Mouse (Mus musculus) lung, adult 2 months (tissue): ENCODE data around the gene Add1. TPM values are rescaled to one million over a fixed set of nuclear protein-coding genes. Genes with fewer than 3 reads are reported as not detected.
"Not testable (repeated sequence)": the region's sequence is repeated elsewhere in the genome, so short reads cannot be mapped to it uniquely, and the experiment has no call there.

Source experiments
- DNase-seq: peaks from one replicate; pipeline ENCODE4 v3.0.0; 2022
- H3K4me1 ChIP-seq: fragments of 200-500 bp; 2 replicates; pipeline ENCODE4 v1.6.1; 2011; ENCODE audit warnings: low read length; ENCODE audit not compliant: control insufficient read depth, insufficient read depth
- H3K4me3 ChIP-seq: fragments of 200-500 bp; replicated peaks from 2 replicates; pipeline ENCODE3; 2011; ENCODE audit warnings: low read depth, mild to moderate bottlenecking, control low read depth, low read length; ENCODE audit errors: extremely low read depth
- CTCF ChIP-seq: fragments of 200-500 bp; IDR thresholded peaks from 2 replicates; pipeline ENCODE4 v1.5.1; 2011; ENCODE audit warnings: mild to moderate bottlenecking, low read length, control low read depth; ENCODE audit not compliant: insufficient read depth
- POLR2A ChIP-seq: fragments of 200-500 bp; IDR thresholded peaks from 2 replicates; pipeline ENCODE4 v1.6.1; 2011; ENCODE audit warnings: low read depth, mild to moderate bottlenecking, control low read depth, low read length, borderline replicate concordance; ENCODE audit errors: extremely low read depth
- WGBS: fragments of 180-500 bp; shearing (Covaris S2); methylation state at CpG from one replicate; pipeline ENCODE4 v1.1.7; 2018; 5-methylcytosine and 5-hydroxymethylcytosine counted together
- polyA plus RNA-seq: library from polyadenylated mRNA; depleted of rRNA; stranded (reverse); fragments of >200 nt; gene quantifications from 2 replicates; pipeline ENCODE4 v1.2.3, GENCODE M21; 2012

The Add1 gene
- polyA plus RNA-seq, 1 experiment, result 231 TPM

DNA sequence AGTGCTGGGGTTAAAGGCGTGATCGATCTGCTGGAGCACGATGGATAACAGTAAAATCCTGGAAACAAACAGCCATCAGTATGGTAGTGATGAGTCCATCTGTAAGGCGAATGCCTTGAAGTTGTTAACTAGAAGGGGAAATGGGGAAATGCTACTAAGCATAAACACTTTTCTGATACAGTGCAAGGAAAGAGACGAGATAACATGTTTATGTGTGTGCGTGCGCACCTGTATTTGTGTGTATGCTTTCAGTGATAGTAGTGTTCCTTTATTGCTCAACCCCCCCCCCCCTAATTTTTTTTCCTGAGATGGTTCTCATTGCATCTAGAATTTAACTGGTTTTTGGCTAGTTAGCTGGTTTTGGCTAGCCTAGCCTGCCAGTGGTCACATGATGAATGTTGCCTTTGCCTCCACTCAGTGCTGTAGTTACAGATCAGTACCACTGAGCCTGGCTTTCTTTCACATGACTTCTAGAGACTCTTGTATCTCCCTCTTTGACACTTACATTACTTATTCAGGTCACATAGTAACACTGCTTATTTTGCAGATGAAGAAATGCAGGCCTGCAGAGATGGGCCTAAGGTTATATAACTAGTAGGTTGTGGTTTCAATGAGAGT lies 4.7 kb downstream of the Add1 start:
- TF ChIP-seq CTCF (no peak), POLR2A (no peak)
- H3K4me1 ChIP-seq, result peaks cover 28% of the 10 kb centered on the region
- no peak for DNase-seq
- WGBS, result 90% methylated on average over 7 of the region's 7 CpGs
- H3K4me3 ChIP-seq, result no peak overlapping the region

DNA sequence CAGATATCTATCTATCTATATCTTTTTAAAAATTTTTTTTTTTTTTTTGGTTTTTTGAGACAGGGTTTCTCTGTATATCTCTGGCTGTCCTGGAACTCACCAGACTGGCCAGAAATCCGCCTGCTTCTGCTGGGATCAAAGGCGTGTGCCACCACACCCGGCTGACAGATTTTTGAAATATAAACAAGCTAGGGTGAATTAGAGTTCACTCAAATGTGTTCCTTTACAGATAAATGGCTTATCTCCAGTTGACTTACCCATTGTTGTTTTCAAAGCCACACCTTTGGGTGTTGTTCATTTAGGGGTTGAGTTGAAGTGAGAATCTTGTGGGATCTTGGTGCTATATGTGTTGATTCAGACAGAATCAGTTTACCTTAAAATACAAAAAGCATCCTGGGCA lies 5.9 kb downstream of the Add1 start:
- TF ChIP-seq POLR2A, result no peak
- TF ChIP-seq CTCF, result no peak
- WGBS, result 32% methylated on average over 3 of the region's 3 CpGs
- peaks cover 34% of the 10 kb centered on the region for H3K4me1 ChIP-seq
- no peak overlapping the region for H3K4me3 ChIP-seq
- no peak for DNase-seq

DNA sequence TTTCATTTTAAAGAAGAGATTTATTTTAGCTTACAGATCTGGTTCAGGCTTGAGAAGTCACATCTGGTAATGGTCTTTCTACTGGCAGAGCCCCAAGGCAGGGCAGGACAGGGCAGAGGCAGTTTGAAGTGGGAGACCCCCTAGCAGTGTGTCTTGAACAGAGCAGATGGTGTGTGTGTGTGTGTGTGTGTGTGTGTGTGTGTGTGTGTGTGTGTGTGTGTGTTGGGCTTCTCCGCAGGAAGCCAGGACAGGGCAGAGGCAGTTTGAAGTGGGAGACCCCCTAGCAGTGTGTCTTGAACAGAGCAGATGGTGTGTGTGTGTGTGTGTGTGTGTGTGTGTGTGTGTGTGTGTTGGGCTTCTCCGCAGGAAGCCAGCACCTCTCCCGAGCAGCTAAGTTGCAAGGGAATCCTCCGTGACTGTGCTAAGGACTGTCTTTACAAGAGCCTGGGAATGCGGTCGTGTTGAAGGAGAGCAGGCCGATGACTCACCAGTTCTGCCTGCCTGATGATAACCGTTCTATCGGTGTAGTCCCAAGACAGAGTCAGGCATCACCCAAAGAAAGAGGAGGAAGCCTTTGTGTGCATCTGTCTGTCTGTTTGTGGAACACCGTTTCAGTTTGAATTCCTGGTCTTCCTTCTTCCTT lies 8.3 kb downstream of the Add1 start:
- peaks cover 27% of the 10 kb centered on the region for H3K4me1 ChIP-seq
- WGBS, result 11% methylated on average over 10 of the region's 10 CpGs
- H3K4me3 ChIP-seq, DNase-seq: not testable (repeated sequence)

DNA sequence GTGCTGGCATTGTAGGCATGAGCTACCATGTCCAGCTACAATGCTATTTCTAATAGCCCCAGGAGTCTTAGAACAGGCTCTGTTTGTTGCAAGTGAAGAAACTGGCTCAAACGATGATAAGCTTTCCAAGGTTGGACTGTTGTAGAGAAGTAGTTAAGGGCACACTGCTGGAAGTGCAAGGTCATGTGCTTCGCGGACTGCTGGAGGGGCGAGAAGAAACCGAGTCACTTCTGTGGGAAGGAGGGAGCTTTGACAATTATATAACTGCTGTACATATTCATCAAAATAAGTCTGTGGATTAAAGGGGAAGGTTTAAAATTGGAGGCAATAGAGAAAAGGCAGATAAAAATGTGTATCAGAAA lies 8.8 kb downstream of the Add1 start:
- TF ChIP-seq CTCF, result no peak
- TF ChIP-seq POLR2A, result no peak
- no peak for DNase-seq
- Histone ChIP-seq H3K4me1 (peaks cover 25% of the 10 kb centered on the region), H3K4me3 (no peak overlapping the region)
- 44% methylated on average over 5 of the region's 5 CpGs for WGBS

DNA sequence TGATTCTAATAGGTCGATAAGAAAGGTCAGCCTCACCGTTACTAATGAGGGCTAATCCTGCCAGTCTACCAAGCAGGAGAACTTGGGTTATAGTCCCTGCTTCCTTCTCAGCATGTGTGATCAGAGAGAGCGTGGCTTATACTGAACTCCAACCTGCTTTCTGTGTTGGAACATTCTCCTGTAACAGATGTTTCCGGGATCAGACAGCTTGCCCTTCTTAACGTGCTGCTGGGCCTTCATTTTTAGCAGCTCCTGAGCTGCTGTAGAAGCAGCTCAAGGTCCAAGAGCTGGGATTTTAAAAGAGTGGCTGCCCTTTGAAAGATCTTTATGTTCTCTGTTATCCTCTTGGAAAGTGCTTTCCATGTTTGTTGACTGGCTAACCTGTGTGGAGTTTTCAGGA lies 11.8 kb downstream of the Add1 start:
- H3K4me1 ChIP-seq, result peaks cover 25% of the 10 kb centered on the region
- TF ChIP-seq POLR2A (no peak), CTCF (no peak)
- no peak overlapping the region for H3K4me3 ChIP-seq
- WGBS, result 72% methylated on average over 5 of the region's 5 CpGs
- no peak for DNase-seq

DNA sequence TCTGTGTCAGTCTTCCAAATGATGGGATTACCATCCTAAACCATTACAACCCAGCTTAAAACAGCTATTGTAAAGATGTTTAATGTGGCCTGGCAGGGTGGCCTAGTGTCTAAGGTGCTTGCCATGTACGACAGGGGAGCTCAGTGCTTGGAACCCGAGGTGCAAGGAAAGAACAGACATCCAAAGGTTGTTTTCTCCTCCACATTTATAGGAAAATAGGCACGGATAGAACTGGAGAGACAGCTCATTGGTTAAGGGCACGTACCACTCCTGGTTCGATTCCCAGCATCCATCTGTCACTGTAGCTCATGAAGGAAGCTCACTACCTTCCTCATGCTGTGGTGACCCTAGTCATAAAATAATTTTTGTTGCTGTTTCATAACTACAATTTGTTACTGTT lies 14.4 kb downstream of the Add1 start:
- 91% methylated on average over 5 of the region's 5 CpGs for WGBS
- H3K4me1 ChIP-seq, result peaks cover 11% of the 10 kb centered on the region
- no peak overlapping the region for H3K4me3 ChIP-seq
- DNase-seq, result no peak
- no peak for TF ChIP-seq POLR2A
- no peak for TF ChIP-seq CTCF

DNA sequence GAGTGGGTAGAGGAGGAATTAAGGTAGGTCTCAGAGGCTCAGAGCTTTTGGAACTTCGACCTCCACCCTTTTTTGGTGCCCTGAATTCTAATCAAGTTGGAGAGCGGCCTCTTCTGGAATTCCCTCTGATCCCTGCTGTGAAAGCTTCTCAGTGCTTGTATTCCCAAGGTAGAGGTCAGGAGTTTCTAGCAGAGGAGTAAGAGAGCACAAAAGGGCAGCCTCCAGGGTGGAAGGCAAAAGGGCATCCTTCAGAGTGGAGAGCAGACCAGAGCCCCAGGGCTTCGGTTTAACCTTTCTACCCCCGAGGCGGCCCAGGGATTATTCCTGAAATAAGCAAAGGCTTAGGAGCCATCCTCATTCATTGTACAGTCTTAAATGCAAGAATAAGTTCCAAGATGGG lies 16.6 kb downstream of the Add1 start:
- 46% methylated on average over 5 of the region's 5 CpGs for WGBS
- DNase-seq, result no peak
- Histone ChIP-seq H3K4me3 (no peak overlapping the region), H3K4me1 (peaks cover 2% of the 10 kb centered on the region; the same call in 1 of the 2 replicates)
- no peak for TF ChIP-seq CTCF
- TF ChIP-seq POLR2A, result no peak

DNA sequence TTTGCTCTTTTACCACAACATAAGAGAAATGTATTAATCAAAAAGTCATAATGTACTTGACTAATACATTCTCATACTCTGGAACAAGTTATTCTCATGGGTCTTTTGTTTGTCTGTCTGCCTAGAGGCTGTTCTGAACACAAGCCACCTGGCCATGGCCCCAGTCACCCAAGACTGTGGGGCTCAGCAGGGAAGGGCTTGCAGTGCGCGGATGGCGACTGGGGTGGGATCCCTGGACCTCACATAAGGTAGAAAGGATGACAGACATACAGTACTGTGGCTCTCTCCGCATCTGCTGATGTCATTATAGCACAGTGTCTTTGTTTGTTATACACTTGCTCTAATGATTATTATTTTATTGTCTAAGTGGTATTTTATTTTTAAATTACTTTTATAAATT lies 17.2 kb downstream of the Add1 start:
- no peak for TF ChIP-seq CTCF
- no peak for TF ChIP-seq POLR2A
- no peak overlapping the region for H3K4me3 ChIP-seq
- no peak for DNase-seq
- H3K4me1 ChIP-seq, result no peaks in the 10 kb centered on the region; the same call in 1 of the 2 replicates
- WGBS, result 78% methylated on average over 4 of the region's 4 CpGs

DNA sequence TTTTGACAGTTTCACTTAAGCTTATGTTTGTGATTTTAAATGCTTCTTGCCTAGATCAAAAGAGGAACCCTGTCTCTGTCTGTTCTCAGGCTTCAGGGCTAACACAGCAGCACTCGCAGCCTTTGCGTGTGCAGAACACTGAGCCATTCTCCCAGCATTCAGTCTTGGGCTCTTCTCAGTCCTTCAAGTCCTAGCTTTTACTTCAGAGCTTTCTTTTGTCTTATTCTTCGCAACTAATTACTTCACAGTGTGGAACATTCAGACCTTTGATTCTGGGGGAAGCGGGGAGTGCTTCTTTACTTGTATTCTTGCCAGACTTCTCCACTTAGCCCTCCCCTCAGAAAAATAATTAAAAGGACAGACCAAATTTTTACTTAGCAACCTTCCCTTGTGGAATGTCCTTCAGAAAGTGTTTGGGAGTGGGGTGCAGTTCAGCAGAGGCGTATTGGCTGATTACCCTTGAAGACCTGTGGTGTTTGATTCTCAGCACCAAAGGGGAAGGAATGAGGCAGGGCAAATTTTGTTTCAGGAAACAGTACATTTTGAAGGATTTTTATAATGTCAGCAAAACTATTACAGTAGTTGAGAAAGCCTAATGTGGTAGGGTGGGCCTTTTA lies 18.0 kb downstream of the Add1 start:
- Histone ChIP-seq H3K4me1 (no peaks in the 10 kb centered on the region; the same call in 1 of the 2 replicates), H3K4me3 (no peak overlapping the region)
- WGBS, result 54% methylated on average over 5 of the region's 5 CpGs
- TF ChIP-seq CTCF (no peak), POLR2A (no peak)
- no peak for DNase-seq

DNA sequence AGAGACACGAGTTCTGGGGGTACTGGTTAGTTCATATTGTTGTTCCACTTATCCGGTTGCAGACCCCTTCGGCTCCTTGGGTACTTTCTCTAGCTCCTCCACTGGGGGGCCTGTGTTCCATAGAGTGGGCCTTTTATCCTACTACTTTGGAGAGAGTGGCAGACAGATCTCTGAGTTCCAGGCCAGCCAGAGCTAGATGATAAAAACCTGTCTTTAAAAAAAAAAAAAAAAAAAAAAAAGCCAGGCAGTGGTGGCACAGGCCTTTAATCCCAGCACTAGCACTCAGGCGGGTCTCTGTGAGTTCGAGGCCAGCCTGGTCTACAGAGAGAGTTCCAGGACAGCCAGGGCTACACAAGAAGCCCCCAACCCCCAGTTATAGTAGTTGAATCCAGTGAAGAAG lies 18.8 kb downstream of the Add1 start:
- H3K4me1 ChIP-seq, H3K4me3 ChIP-seq, DNase-seq: not testable (repeated sequence)
- WGBS, result 91% methylated on average over 5 of the region's 5 CpGs
